Mouse (Mus musculus) stomach, embryonic 16.5 days (tissue): ENCODE data around the gene Ncapd3. TPM values are rescaled to one million over a fixed set of nuclear protein-coding genes. Genes with fewer than 3 reads are reported as not detected.

Experiments used
- ATAC-seq: fragments of 200-750 bp; cut with Nextera tagmentation; 2 replicates; pipeline ENCODE4 v1.8.0; 2017; ENCODE audit warnings: moderate number of reproducible peaks, moderate TSS enrichment; ENCODE audit not compliant: insufficient read depth, low FRiP score
- H3K27ac ChIP-seq: fragments of 300-500 bp; sonication (generic); 2 replicates; pipeline ENCODE4 v1.5.1; 2014; ENCODE audit warnings: low read length
- H3K27me3 ChIP-seq: fragments of 300-500 bp; sonication (generic); 2 replicates; pipeline ENCODE4 v1.6.1; 2014; ENCODE audit warnings: low read length, control low read depth, mixed read lengths; ENCODE audit not compliant: control insufficient read depth, insufficient read depth
- H3K36me3 ChIP-seq: fragments of 300-500 bp; sonication (generic); 2 replicates; pipeline ENCODE4 v1.6.1; 2014; ENCODE audit warnings: low read length; ENCODE audit not compliant: control insufficient read depth, insufficient read depth
- H3K4me1 ChIP-seq: fragments of 300-500 bp; sonication (generic); 2 replicates; pipeline ENCODE4 v1.6.1; 2014; ENCODE audit warnings: low read length, control low read depth, mixed read lengths; ENCODE audit not compliant: control insufficient read depth, insufficient read depth
- H3K4me2 ChIP-seq: fragments of 300-500 bp; sonication (generic); 2 replicates; pipeline ENCODE4 v1.6.1; 2014; ENCODE audit warnings: low read depth, low read length, mixed read lengths
- H3K4me3 ChIP-seq: fragments of 300-500 bp; sonication (generic); replicated peaks from 2 replicates; pipeline ENCODE4 v1.5.1; 2014; ENCODE audit warnings: mild to moderate bottlenecking, low read length
- H3K9ac ChIP-seq: fragments of 300-500 bp; sonication (generic); 2 replicates; pipeline ENCODE4 v1.6.1; 2014; ENCODE audit warnings: low read length
- H3K9me3 ChIP-seq: fragments of 300-500 bp; sonication (generic); replicated peaks from 2 replicates; pipeline ENCODE4 v1.6.1; 2016; ENCODE audit warnings: low read length, control low read depth; ENCODE audit not compliant: control insufficient read depth
- WGBS: fragments of 180-500 bp; shearing (Covaris S2); extraction: QIAGEN DNeasy Blood & Tissue Kit; methylation state at CpG from one replicate; pipeline ENCODE4 v1.1.7; 2014; 5-methylcytosine and 5-hydroxymethylcytosine counted together
- polyA plus RNA-seq: library from polyadenylated mRNA; unstranded; fragments of >200 nt; fragmentation: Nextera tagmentation; extraction: Ambion mirVana; gene quantifications from 2 replicates; pipeline ENCODE4 v1.2.1, GENCODE M21; 2015

Ncapd3 gene
- polyA plus RNA-seq, 1 experiment from 2014 or later = 24.7 TPM

DNA sequence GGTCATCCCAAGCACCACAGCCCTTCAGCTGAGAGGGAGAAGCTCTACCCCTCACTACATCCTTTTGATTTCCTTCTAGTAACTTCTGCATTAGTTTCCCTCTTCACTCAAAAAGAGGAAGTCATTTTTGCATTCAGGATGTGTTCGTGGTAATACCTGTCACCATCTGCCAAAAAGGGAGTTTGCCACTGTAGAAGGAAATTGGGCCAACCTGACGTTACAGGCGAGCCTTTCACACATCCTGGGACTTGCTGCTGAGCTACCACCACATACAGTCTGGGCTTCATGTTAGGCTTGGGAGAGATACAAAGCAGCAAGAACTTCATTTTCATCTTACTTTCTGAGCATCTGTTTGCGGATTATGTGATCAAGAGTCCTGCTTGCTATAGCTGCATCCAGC is 6.3 kb upstream of the Ncapd3 start:
- no peak for ATAC-seq
- Histone ChIP-seq H3K9ac (no peak overlapping the region), H3K9me3 (no peaks in the 10 kb centered on the region), H3K36me3 (peaks cover 3% of the 10 kb centered on the region; the same call in 1 of the 2 replicates), H3K27me3 (no peaks in the 10 kb centered on the region), H3K4me3 (no peak overlapping the region), H3K27ac (no peak overlapping the region), H3K4me1 (peaks cover 20% of the 10 kb centered on the region), H3K4me2 (no peak overlapping the region)
- 84% methylated on average over 4 of the region's 4 CpGs for WGBS

DNA sequence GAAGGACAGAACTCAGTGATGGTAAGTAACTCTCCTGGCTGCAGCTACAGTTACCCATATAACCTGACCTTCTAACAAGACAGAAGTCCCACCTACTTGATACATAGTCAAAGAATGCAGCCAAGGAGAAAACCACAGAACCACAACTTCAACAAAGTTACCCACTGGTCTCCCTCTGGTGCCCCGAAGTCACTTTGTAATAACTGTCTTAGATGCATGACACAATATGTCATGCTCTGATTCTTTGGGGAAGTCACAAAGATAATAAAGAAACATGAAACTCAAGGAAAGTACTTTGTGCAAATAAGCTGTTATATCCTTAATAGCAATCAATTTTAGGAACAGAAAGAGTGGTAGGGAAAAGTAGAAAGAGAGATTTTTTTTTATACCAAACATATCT is 3.3 kb upstream of the Ncapd3 start:
- Histone ChIP-seq H3K36me3 (no peaks in the 10 kb centered on the region), H3K4me3 (no peak overlapping the region), H3K4me2 (no peak overlapping the region), H3K27me3 (no peaks in the 10 kb centered on the region), H3K27ac (no peak overlapping the region), H3K4me1 (peaks cover 23% of the 10 kb centered on the region), H3K9ac (no peak overlapping the region), H3K9me3 (no peaks in the 10 kb centered on the region)
- ATAC-seq = no peak
- 87% methylated on average over 1 of the region's 1 CpGs for WGBS

DNA sequence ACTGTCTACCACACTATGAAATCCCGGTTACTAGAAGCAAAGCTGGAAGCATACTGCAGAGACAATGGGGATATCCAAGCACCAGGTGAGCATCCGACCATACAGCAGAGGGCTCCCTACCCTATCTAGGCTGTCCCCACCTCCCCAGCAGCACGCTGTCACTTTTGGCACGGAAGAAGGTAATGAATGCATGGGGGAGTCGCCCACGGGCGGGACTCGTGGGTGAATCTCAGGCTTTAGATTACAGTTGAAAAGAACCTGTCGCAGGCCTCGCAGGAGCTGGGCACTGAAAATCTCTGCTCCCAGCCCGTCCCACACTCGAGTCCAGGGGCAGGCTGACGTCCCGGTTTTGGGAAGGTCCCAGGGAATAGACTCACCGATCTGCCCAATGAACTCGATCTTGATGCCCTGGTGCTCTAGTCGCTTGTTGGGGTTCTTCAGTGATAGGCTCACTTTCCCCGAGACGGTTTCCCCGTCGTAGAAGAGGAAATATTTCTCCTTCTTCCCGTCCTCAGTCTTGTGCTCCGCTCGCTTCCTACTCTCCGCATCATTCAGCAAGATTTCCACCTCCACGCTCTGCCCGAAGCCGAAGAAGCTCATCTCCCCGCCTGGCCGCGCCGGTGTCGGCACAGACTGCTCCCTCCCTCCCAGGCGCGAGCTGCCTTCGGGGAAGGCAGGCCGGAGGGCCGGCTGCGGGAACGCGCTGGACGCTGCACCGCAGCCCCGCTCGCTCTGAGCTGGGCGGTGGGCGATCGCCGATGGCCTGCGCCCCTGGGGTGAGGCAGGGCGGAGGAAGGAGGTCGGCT is 750 bp upstream of the Ncapd3 start:
- WGBS = 0% methylated on average over 51 of the region's 52 CpGs
- peaks cover 26% of the 10 kb centered on the region for H3K4me1 ChIP-seq
- peak overlapping the region; percentile 88 for H3K27ac ChIP-seq
- H3K9me3 ChIP-seq = no peaks in the 10 kb centered on the region
- peak; percentile 24; the same call in 1 of the 2 replicates for ATAC-seq
- H3K36me3 ChIP-seq = no peaks in the 10 kb centered on the region
- peak overlapping the region; percentile 98 for H3K9ac ChIP-seq
- peak overlapping the region; percentile 95 for H3K4me3 ChIP-seq
- H3K4me2 ChIP-seq = peak overlapping the region; percentile 87
- no peaks in the 10 kb centered on the region for H3K27me3 ChIP-seq

DNA sequence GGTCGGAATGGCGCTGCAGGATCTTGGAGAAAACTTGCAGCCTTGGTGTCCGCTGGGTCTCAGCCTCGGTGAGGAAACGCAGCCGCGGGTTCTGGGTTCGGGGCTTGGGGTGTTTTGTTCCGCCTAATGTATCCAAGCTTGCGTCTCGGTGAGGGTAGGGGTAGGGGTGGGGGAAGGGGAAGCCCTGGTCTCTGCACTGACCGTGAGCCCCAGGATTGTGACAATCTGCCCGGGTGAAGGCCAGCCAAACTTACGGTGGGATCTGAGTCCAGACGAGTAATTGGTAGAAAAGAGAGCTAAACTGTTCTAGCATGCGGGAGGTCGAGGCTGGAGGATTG is 757 bp downstream of the Ncapd3 start:
- H3K27ac ChIP-seq = no peak overlapping the region; the same call in 1 of the 2 replicates
- no peaks in the 10 kb centered on the region for H3K36me3 ChIP-seq
- H3K9me3 ChIP-seq = no peaks in the 10 kb centered on the region
- H3K9ac ChIP-seq = peak overlapping the region; percentile 74
- ATAC-seq = peak; percentile 19; the same call in 1 of the 2 replicates
- peaks cover 26% of the 10 kb centered on the region for H3K4me1 ChIP-seq
- H3K27me3 ChIP-seq = no peaks in the 10 kb centered on the region
- under 1% methylated on average over 17 of the region's 17 CpGs for WGBS
- H3K4me2 ChIP-seq = peak overlapping the region; percentile 79
- peak overlapping the region; percentile 95 for H3K4me3 ChIP-seq

DNA sequence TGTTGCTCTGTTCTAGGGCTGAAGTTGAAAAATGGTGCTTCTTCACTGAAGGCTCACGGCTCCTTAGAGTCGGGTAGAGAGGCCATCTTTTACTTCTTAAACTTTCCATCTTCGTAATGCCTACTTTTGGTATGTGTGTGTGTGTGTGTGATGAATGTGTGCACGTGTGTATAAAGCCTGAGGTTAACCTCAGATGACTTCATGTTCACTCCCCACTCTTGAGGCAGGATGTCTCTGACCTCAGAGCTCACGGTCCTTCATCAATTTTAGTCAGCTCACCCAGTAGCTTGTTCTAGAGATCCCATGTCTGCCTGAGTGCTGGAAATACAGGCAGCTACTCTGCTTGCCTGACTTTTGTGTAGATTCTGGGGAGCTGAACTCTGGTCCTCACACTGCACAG is 13.9 kb downstream of the Ncapd3 start:
- Histone ChIP-seq H3K36me3 (peaks cover 19% of the 10 kb centered on the region), H3K27me3 (no peaks in the 10 kb centered on the region), H3K9ac (no peak overlapping the region), H3K4me2 (no peak overlapping the region), H3K4me3 (no peak overlapping the region), H3K27ac (no peak overlapping the region), H3K4me1 (no peaks in the 10 kb centered on the region), H3K9me3 (no peaks in the 10 kb centered on the region)
- 84% methylated on average over 5 of the region's 5 CpGs for WGBS
- ATAC-seq = no peak

DNA sequence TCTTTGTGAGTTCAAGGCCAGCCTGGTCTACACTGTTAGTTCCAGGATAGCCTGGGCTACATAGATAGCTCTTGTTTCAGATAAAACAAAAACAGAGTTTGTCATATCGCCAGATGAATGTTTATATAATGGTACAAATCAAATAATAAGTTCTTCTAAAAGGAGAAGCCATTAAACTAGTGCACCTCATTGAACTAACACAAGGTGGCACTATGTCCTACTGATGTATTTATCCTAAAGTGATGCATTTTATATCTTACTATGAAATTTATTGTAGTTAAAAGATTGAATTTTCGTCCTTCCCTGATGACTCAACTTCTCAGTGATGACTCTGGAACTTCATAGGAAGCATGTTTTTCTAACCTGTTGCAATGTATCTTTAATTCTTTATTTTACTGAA is 19.5 kb downstream of the Ncapd3 start:
- Histone ChIP-seq H3K4me3 (no peak overlapping the region), H3K4me2 (no peak overlapping the region), H3K9me3 (no peaks in the 10 kb centered on the region), H3K27ac (no peak overlapping the region), H3K4me1 (no peaks in the 10 kb centered on the region), H3K9ac (no peak overlapping the region), H3K36me3 (peaks cover 12% of the 10 kb centered on the region; the same call in 1 of the 2 replicates), H3K27me3 (no peaks in the 10 kb centered on the region)
- ATAC-seq = no peak
- WGBS = 79% methylated on average over 2 of the region's 2 CpGs

DNA sequence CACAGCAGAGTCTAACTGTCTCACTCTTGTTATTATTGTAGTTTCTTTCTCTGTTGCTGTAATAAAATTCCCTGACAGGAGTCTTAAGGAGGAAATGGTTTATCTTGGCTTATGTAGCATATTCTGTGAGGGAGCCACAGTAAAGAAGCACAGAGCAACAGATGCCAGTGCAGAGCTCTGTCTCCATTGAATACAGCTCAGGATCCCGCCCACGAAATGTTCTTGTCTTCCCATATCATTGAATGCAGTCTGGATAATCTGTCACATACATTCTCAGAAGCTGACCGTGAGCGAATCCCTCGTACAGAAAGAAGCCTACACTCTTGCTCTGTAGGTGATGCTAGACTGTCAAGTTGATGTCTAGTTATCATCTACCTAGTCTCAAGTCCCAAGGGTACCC is 28.4 kb downstream of the Ncapd3 start:
- Histone ChIP-seq H3K4me2 (no peak overlapping the region), H3K27ac (no peak overlapping the region), H3K9me3 (no peaks in the 10 kb centered on the region), H3K4me1 (no peaks in the 10 kb centered on the region), H3K27me3 (no peaks in the 10 kb centered on the region), H3K4me3 (no peak overlapping the region), H3K9ac (no peak overlapping the region), H3K36me3 (peaks cover 23% of the 10 kb centered on the region)
- ATAC-seq = no peak
- 88% methylated on average over 5 of the region's 5 CpGs for WGBS

DNA sequence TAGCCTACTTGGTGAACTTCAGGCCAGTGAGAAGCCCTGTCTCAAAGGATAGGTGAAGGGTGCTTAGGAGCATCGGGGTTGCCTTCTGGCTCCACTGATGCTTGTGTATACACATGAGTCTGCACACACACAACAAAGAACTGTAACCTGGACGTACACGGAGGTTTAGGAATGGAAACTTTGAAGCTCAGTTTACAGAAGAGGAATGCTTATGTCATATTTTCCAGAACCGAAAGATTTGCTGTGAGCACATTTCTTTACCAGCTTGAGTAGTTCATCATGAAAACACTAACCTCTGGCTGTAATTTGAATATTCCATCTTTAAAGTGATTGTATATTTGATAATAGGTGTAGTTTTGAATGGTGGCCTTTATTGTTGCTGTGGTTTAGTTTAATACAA is 40.9 kb downstream of the Ncapd3 start:
- Histone ChIP-seq H3K27ac (no peak overlapping the region), H3K9me3 (no peaks in the 10 kb centered on the region), H3K4me2 (no peak overlapping the region), H3K36me3 (peaks cover 34% of the 10 kb centered on the region), H3K9ac (no peak overlapping the region), H3K4me3 (no peak overlapping the region), H3K27me3 (no peaks in the 10 kb centered on the region), H3K4me1 (no peaks in the 10 kb centered on the region)
- ATAC-seq = no peak
- WGBS = 84% methylated on average over 4 of the region's 4 CpGs

DNA sequence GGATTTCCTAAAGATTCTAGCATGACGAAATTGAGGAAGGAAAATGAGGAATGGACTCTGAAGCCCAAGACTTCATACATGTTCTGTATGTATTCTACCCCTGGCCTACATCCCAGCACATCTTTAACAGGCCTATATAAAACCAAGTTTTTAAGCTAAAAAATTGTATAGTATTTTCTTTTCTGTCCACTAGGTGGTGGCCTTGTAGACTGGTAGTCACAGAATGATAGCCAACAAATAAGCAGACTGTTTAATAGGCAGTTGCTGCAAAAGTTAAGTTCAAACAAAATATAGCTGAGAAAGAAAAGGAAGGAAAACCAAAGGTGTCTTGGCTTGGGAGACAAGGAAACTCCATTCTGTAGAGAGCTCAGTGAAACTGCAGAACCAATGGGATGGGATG is 44.7 kb downstream of the Ncapd3 start:
- Histone ChIP-seq H3K27ac (no peak overlapping the region), H3K27me3 (no peaks in the 10 kb centered on the region), H3K36me3 (peaks cover 25% of the 10 kb centered on the region), H3K9ac (no peak overlapping the region), H3K4me2 (no peak overlapping the region), H3K4me3 (no peak overlapping the region), H3K4me1 (no peaks in the 10 kb centered on the region), H3K9me3 (no peaks in the 10 kb centered on the region)
- 87% methylated on average over 1 of the region's 1 CpGs for WGBS
- no peak for ATAC-seq
